Mouse (Mus musculus) midbrain, postnatal 0 days (tissue): Measurements from ENCODE around the gene Slc38a10. TPM values are rescaled to one million over a fixed set of nuclear protein-coding genes. Genes with fewer than 3 reads are reported as not detected.
A peak's percentile ranks its signal among the peaks of the same experiment; 100 is the strongest.

Experiments
- ATAC-seq: fragments of 200-750 bp; cut with Nextera tagmentation; 2 replicates; pipeline ENCODE4 v1.8.0; 2017; ENCODE audit warnings: moderate number of reproducible peaks, mild to moderate bottlenecking, moderate TSS enrichment, moderate library complexity; ENCODE audit not compliant: low FRiP score
- DNase-seq: peaks from one replicate; pipeline ENCODE4 v3.0.0-alpha.2; 2015; ENCODE audit warnings: low spot score
- H3K27ac ChIP-seq: fragments of 300-500 bp; sonication (generic); 2 replicates; pipeline ENCODE4 v1.5.1; 2014; ENCODE audit warnings: low read depth, mild to moderate bottlenecking, low read length, mixed read lengths
- H3K27me3 ChIP-seq: fragments of 300-500 bp; sonication (generic); 2 replicates; pipeline ENCODE4 v1.6.1; 2014; ENCODE audit warnings: low read length, control low read depth, mixed read lengths; ENCODE audit not compliant: insufficient read depth
- H3K36me3 ChIP-seq: fragments of 300-500 bp; sonication (generic); 2 replicates; pipeline ENCODE4 v1.6.1; 2014; ENCODE audit warnings: low read length, control low read depth, mixed read lengths; ENCODE audit not compliant: insufficient read depth
- H3K4me1 ChIP-seq: fragments of 300-500 bp; sonication (generic); 2 replicates; pipeline ENCODE4 v1.6.1; 2014; ENCODE audit warnings: mild to moderate bottlenecking, control low read depth, antibody characterized with exemption, low read length, mixed read lengths; ENCODE audit not compliant: insufficient read depth
- H3K4me2 ChIP-seq: fragments of 300-500 bp; sonication (generic); 2 replicates; pipeline ENCODE4 v1.6.1; 2014; ENCODE audit warnings: low read depth, mild to moderate bottlenecking, low read length, mixed read lengths; ENCODE audit not compliant: poor library complexity, severe bottlenecking
- H3K4me3 ChIP-seq: fragments of 300-500 bp; sonication (generic); 2 replicates; pipeline ENCODE4 v1.5.1; 2014; ENCODE audit warnings: low read depth, mild to moderate bottlenecking, low read length, moderate library complexity
- H3K9ac ChIP-seq: fragments of 300-500 bp; sonication (generic); replicated peaks from 2 replicates; pipeline ENCODE4 v1.6.1; 2014; ENCODE audit warnings: mild to moderate bottlenecking, low read length, moderate library complexity, mixed read lengths; ENCODE audit not compliant: poor library complexity, severe bottlenecking
- H3K9me3 ChIP-seq: fragments of 300-500 bp; sonication (generic); 2 replicates; pipeline ENCODE4 v1.6.1; 2016; ENCODE audit warnings: low read length, control low read depth
- CTCF ChIP-seq: IDR thresholded peaks from 2 replicates; pipeline ENCODE4 v1.5.1; 2016; ENCODE audit warnings: antibody characterized with exemption, mild to moderate bottlenecking
- WGBS: fragments of 180-500 bp; shearing (Covaris S2); extraction: QIAGEN DNeasy Blood & Tissue Kit; methylation state at CpG from one replicate; pipeline ENCODE4 v1.1.7; 2014; 5-methylcytosine and 5-hydroxymethylcytosine counted together
- polyA plus RNA-seq: library from polyadenylated mRNA; unstranded; fragments of >200 nt; fragmentation: Nextera tagmentation; extraction: Ambion mirVana; gene quantifications from 2 replicates; pipeline ENCODE4 v1.2.1, GENCODE M21; 2015
- total RNA-seq: library from RNA; depleted of rRNA; stranded (reverse); fragments of >200 nt; gene quantifications from 2 replicates; pipeline ENCODE4 v1.2.3, GENCODE M21; 2014

Slc38a10 gene
- total and polyA plus RNA-seq, 2 experiments from 2014 or later = 111 to 171 TPM

GRCm38 (mm10) chr11:120149510-120150200 is 1.5 kb downstream of the Slc38a10 start:
- Histone ChIP-seq H3K9ac (peak overlapping the region; percentile 81; the same call in 1 of the 2 replicates), H3K4me3 (peak overlapping the region; percentile 85), H3K4me1 (peaks cover 5% of the 10 kb centered on the region; the same call in 1 of the 2 replicates), H3K4me2 (peak overlapping the region; percentile 87), H3K9me3 (no peaks in the 10 kb centered on the region), H3K27me3 (no peaks in the 10 kb centered on the region), H3K27ac (no peak overlapping the region), H3K36me3 (no peaks in the 10 kb centered on the region)
- no peak for ATAC-seq
- 40% methylated on average over 6 of the region's 6 CpGs for WGBS
- peak; percentile 34 for DNase-seq
- no peak for TF ChIP-seq CTCF

GRCm38 (mm10) chr11:120148201-120148855 is 2.8 kb downstream of the Slc38a10 start:
- Histone ChIP-seq H3K4me2 (no peak overlapping the region), H3K9me3 (no peaks in the 10 kb centered on the region), H3K27me3 (no peaks in the 10 kb centered on the region), H3K4me3 (no peak overlapping the region), H3K27ac (no peak overlapping the region), H3K9ac (no peak overlapping the region), H3K4me1 (peaks cover 5% of the 10 kb centered on the region; the same call in 1 of the 2 replicates), H3K36me3 (no peaks in the 10 kb centered on the region)
- DNase-seq = no peak
- ATAC-seq = no peak
- no peak for TF ChIP-seq CTCF
- WGBS = 90% methylated on average over 8 of the region's 8 CpGs

GRCm38 (mm10) chr11:120143708-120144497 is 7.2 kb downstream of the Slc38a10 start:
- H3K4me1 ChIP-seq = no peaks in the 10 kb centered on the region
- no peaks in the 10 kb centered on the region for H3K36me3 ChIP-seq
- no peaks in the 10 kb centered on the region for H3K27me3 ChIP-seq
- H3K9me3 ChIP-seq = no peaks in the 10 kb centered on the region
- no peak for TF ChIP-seq CTCF
- no peak overlapping the region for H3K4me3 ChIP-seq
- no peak for DNase-seq
- no peak overlapping the region for H3K27ac ChIP-seq
- no peak overlapping the region for H3K9ac ChIP-seq
- no peak for ATAC-seq
- WGBS = 88% methylated on average over 13 of the region's 13 CpGs
- no peak overlapping the region for H3K4me2 ChIP-seq

GRCm38 (mm10) chr11:120142601-120143051 is 8.5 kb downstream of the Slc38a10 start:
- ATAC-seq = 0 out of 2 replicates have a peak, but pooled peaks have one; percentile 60
- no peak overlapping the region; the same call in 1 of the 2 replicates for H3K27ac ChIP-seq
- no peak overlapping the region for H3K9ac ChIP-seq
- H3K4me3 ChIP-seq = no peak overlapping the region
- H3K4me1 ChIP-seq = no peaks in the 10 kb centered on the region
- peak; percentile 53 for TF ChIP-seq CTCF
- WGBS = 70% methylated on average over 3 of the region's 3 CpGs
- peak; percentile 54 for DNase-seq
- no peaks in the 10 kb centered on the region for H3K9me3 ChIP-seq
- no peaks in the 10 kb centered on the region for H3K27me3 ChIP-seq
- no peak overlapping the region for H3K4me2 ChIP-seq
- H3K36me3 ChIP-seq = 0 out of 2 replicates have a peak, but pooled peaks cover 5% of the 10 kb centered on the region

GRCm38 (mm10) chr11:120140255-120140654 is 10.9 kb downstream of the Slc38a10 start:
- Histone ChIP-seq H3K36me3 (0 out of 2 replicates have a peak, but pooled peaks cover 5% of the 10 kb centered on the region), H3K9ac (no peak overlapping the region), H3K4me2 (no peak overlapping the region), H3K27ac (no peak overlapping the region), H3K9me3 (no peaks in the 10 kb centered on the region), H3K4me1 (no peaks in the 10 kb centered on the region), H3K4me3 (no peak overlapping the region), H3K27me3 (no peaks in the 10 kb centered on the region)
- TF ChIP-seq CTCF = no peak
- DNase-seq (no peak), ATAC-seq (no peak)
- 66% methylated on average over 6 of the region's 6 CpGs for WGBS
